Mouse (Mus musculus): ENCODE results near the gene Apbb1. TPM values are rescaled to one million over a fixed set of nuclear protein-coding genes. Genes with fewer than 3 reads are reported as not detected.
A peak's percentile ranks its signal among the peaks of the same experiment; 100 is the strongest.

The Apbb1 gene
- polyA plus RNA-seq, 1 experiment from 2014 or later = 106 TPM

GRCm38 (mm10) chr7:105554212-105554942 is 27.1 kb downstream of the Apbb1 start, which contains the start of gene Smpd1:
Smpd1 (plus strand) TSS chr7:105554360.
- 4% methylated on average over 26 of the region's 26 CpGs for WGBS
- peak; percentile 92 for ATAC-seq (replicated peaks; ENCODE audit: low FRiP score)

GRCm38 (mm10) chr7:105553456-105554211 is 27.8 kb downstream of the Apbb1 start:
- Histone ChIP-seq H3K4me2 (ENCODE audit: low read depth, low read length, severe bottlenecking) (peak overlapping the region; percentile 85), H3K27me3 (ENCODE audit: control insufficient read depth, insufficient read depth, low read length) (no peaks in the 10 kb centered on the region), H3K9ac (ENCODE audit: low read length) (peak overlapping the region; percentile 48), H3K36me3 (ENCODE audit: control insufficient read depth, insufficient read depth, low read length) (no peaks in the 10 kb centered on the region; the same call in 1 of the 2 replicates), H3K4me1 (replicated peaks; ENCODE audit: control insufficient read depth, insufficient read depth, low read length) (0 out of 2 replicates have a peak, but pooled peaks cover 4% of the 10 kb centered on the region), H3K9me3 (ENCODE audit: control insufficient read depth, low read length) (no peaks in the 10 kb centered on the region), H3K27ac (ENCODE audit: low read depth, low read length) (no peak overlapping the region), H3K4me3 (ENCODE audit: low read depth, low read length) (peak overlapping the region; percentile 42)
- peak; percentile 32; the same call in 1 of the 2 replicates for ATAC-seq (replicated peaks; ENCODE audit: low FRiP score)
- no peak for DNase-seq (ENCODE audit: low spot score)
- WGBS = 32% methylated on average over 26 of the region's 27 CpGs

More at GRCm38 (mm10) chr7:105554212-105554942, 27.1 kb downstream of the Apbb1 start, which contains the start of gene Smpd1:
- 0 out of 2 replicates have a peak, but pooled peaks cover 4% of the 10 kb centered on the region for H3K4me1 ChIP-seq (replicated peaks; ENCODE audit: control insufficient read depth, insufficient read depth, low read length)
- peak within 1 kb of the TSS; percentile 85 for H3K4me2 ChIP-seq (ENCODE audit: low read depth, low read length, severe bottlenecking)
- DNase-seq (ENCODE audit: low spot score) = peak; percentile 86
- no peak within 1 kb of the TSS for H3K27ac ChIP-seq (ENCODE audit: low read depth, low read length)
- H3K4me3 ChIP-seq (ENCODE audit: low read depth, low read length) = peak within 1 kb of the TSS; percentile 42
- H3K9ac ChIP-seq (ENCODE audit: low read length) = peak within 1 kb of the TSS; percentile 48
- no peaks in the 10 kb centered on the region; the same call in 1 of the 2 replicates for H3K36me3 ChIP-seq (ENCODE audit: control insufficient read depth, insufficient read depth, low read length)
- no peaks in the 10 kb centered on the region for H3K27me3 ChIP-seq (ENCODE audit: control insufficient read depth, insufficient read depth, low read length)
- no peaks in the 10 kb centered on the region for H3K9me3 ChIP-seq (ENCODE audit: control insufficient read depth, low read length)

- H3K4me2 ChIP-seq (ENCODE audit: low read depth, low read length, severe bottlenecking) = no peak overlapping the region
- no peaks in the 10 kb centered on the region for H3K9me3 ChIP-seq (ENCODE audit: control insufficient read depth, low read length)
- H3K27me3 ChIP-seq (ENCODE audit: control insufficient read depth, insufficient read depth, low read length) = no peaks in the 10 kb centered on the region
- no peaks in the 10 kb centered on the region for H3K4me1 ChIP-seq (replicated peaks; ENCODE audit: control insufficient read depth, insufficient read depth, low read length)
- no peak overlapping the region for H3K4me3 ChIP-seq (ENCODE audit: low read depth, low read length)
- H3K36me3 ChIP-seq (ENCODE audit: control insufficient read depth, insufficient read depth, low read length) = no peaks in the 10 kb centered on the region
- no peak for ATAC-seq (replicated peaks; ENCODE audit: low FRiP score)
- 52% methylated on average over 6 of the region's 6 CpGs for WGBS
- DNase-seq (ENCODE audit: low spot score) = no peak
- no peak overlapping the region for H3K9ac ChIP-seq (ENCODE audit: low read length)
- no peak overlapping the region for H3K27ac ChIP-seq (ENCODE audit: low read depth, low read length)
These were observed 32.4 kb downstream of the Apbb1 start for GRCm38 (mm10) chr7:105549035-105549434.

- Histone ChIP-seq H3K4me1 (replicated peaks; ENCODE audit: control insufficient read depth, insufficient read depth, low read length) (no peaks in the 10 kb centered on the region), H3K9me3 (ENCODE audit: control insufficient read depth, low read length) (no peaks in the 10 kb centered on the region), H3K9ac (ENCODE audit: low read length) (no peak overlapping the region), H3K27ac (ENCODE audit: low read depth, low read length) (no peak overlapping the region), H3K36me3 (ENCODE audit: control insufficient read depth, insufficient read depth, low read length) (no peaks in the 10 kb centered on the region), H3K4me3 (ENCODE audit: low read depth, low read length) (no peak overlapping the region), H3K27me3 (ENCODE audit: control insufficient read depth, insufficient read depth, low read length) (no peaks in the 10 kb centered on the region), H3K4me2 (ENCODE audit: low read depth, low read length, severe bottlenecking) (no peak overlapping the region)
- whole genome bisulfite sequencing = 84% methylated on average over 7 of the region's 7 CpGs
- no peak for DNase-seq (ENCODE audit: low spot score)
- ATAC-seq (replicated peaks; ENCODE audit: low FRiP score) = no peak
These were observed 33.5 kb downstream of the Apbb1 start for GRCm38 (mm10) chr7:105547970-105548369.

- no peaks in the 10 kb centered on the region for H3K36me3 ChIP-seq (ENCODE audit: control insufficient read depth, insufficient read depth, low read length)
- DNase-seq (ENCODE audit: low spot score) (no peak), ATAC-seq (replicated peaks; ENCODE audit: low FRiP score) (no peak)
- no peak overlapping the region for H3K4me3 ChIP-seq (ENCODE audit: low read depth, low read length)
- no peaks in the 10 kb centered on the region for H3K4me1 ChIP-seq (replicated peaks; ENCODE audit: control insufficient read depth, insufficient read depth, low read length)
- no peak overlapping the region for H3K4me2 ChIP-seq (ENCODE audit: low read depth, low read length, severe bottlenecking)
- 75% methylated on average over 8 of the region's 8 CpGs for WGBS
- no peak overlapping the region for H3K9ac ChIP-seq (ENCODE audit: low read length)
- no peaks in the 10 kb centered on the region for H3K9me3 ChIP-seq (ENCODE audit: control insufficient read depth, low read length)
- no peak overlapping the region for H3K27ac ChIP-seq (ENCODE audit: low read depth, low read length)
- H3K27me3 ChIP-seq (ENCODE audit: control insufficient read depth, insufficient read depth, low read length) = no peaks in the 10 kb centered on the region
These were observed 35.5 kb downstream of the Apbb1 start for GRCm38 (mm10) chr7:105545986-105546385.

GRCm38 (mm10) chr7:105534162-105534561 is 47.3 kb downstream of the Apbb1 start:
- no peaks in the 10 kb centered on the region for H3K36me3 ChIP-seq (ENCODE audit: control insufficient read depth, insufficient read depth, low read length)
- no peaks in the 10 kb centered on the region for H3K27me3 ChIP-seq (ENCODE audit: control insufficient read depth, insufficient read depth, low read length)
- H3K4me1 ChIP-seq (replicated peaks; ENCODE audit: control insufficient read depth, insufficient read depth, low read length) = no peaks in the 10 kb centered on the region
- ATAC-seq (replicated peaks; ENCODE audit: low FRiP score) (no peak), DNase-seq (ENCODE audit: low spot score) (no peak)
- H3K9me3 ChIP-seq (ENCODE audit: control insufficient read depth, low read length) = no peaks in the 10 kb centered on the region
- WGBS = 80% methylated on average over 3 of the region's 3 CpGs
- H3K27ac ChIP-seq (ENCODE audit: low read depth, low read length) = no peak overlapping the region
- no peak overlapping the region for H3K9ac ChIP-seq (ENCODE audit: low read length)
- H3K4me2 ChIP-seq (ENCODE audit: low read depth, low read length, severe bottlenecking) = no peak overlapping the region
- no peak overlapping the region for H3K4me3 ChIP-seq (ENCODE audit: low read depth, low read length)

GRCm38 (mm10) chr7:105528094-105528493 is 53.4 kb downstream of the Apbb1 start:
- DNase-seq (ENCODE audit: low spot score) (no peak), ATAC-seq (replicated peaks; ENCODE audit: low FRiP score) (no peak)
- H3K4me3 ChIP-seq (ENCODE audit: low read depth, low read length) = no peak overlapping the region
- H3K27me3 ChIP-seq (ENCODE audit: control insufficient read depth, insufficient read depth, low read length) = no peaks in the 10 kb centered on the region
- no peaks in the 10 kb centered on the region for H3K36me3 ChIP-seq (ENCODE audit: control insufficient read depth, insufficient read depth, low read length)
- no peak overlapping the region for H3K9ac ChIP-seq (ENCODE audit: low read length)
- no peak overlapping the region for H3K27ac ChIP-seq (ENCODE audit: low read depth, low read length)
- no peak overlapping the region for H3K4me2 ChIP-seq (ENCODE audit: low read depth, low read length, severe bottlenecking)
- H3K9me3 ChIP-seq (ENCODE audit: control insufficient read depth, low read length) = no peaks in the 10 kb centered on the region
- 78% methylated on average over 4 of the region's 4 CpGs for WGBS
- no peaks in the 10 kb centered on the region for H3K4me1 ChIP-seq (replicated peaks; ENCODE audit: control insufficient read depth, insufficient read depth, low read length)

GRCm38 (mm10) chr7:105527306-105527937 is 54.0 kb downstream of the Apbb1 start:
- WGBS = 75% methylated on average over 1 of the region's 1 CpGs
- Histone ChIP-seq H3K4me1 (replicated peaks; ENCODE audit: control insufficient read depth, insufficient read depth, low read length) (no peaks in the 10 kb centered on the region), H3K9ac (ENCODE audit: low read length) (no peak overlapping the region), H3K9me3 (ENCODE audit: control insufficient read depth, low read length) (no peaks in the 10 kb centered on the region), H3K27me3 (ENCODE audit: control insufficient read depth, insufficient read depth, low read length) (no peaks in the 10 kb centered on the region), H3K4me3 (ENCODE audit: low read depth, low read length) (no peak overlapping the region), H3K27ac (ENCODE audit: low read depth, low read length) (no peak overlapping the region), H3K36me3 (ENCODE audit: control insufficient read depth, insufficient read depth, low read length) (no peaks in the 10 kb centered on the region), H3K4me2 (ENCODE audit: low read depth, low read length, severe bottlenecking) (no peak overlapping the region)
- DNase-seq (ENCODE audit: low spot score) = no peak
- ATAC-seq (replicated peaks; ENCODE audit: low FRiP score) = peak; percentile 63
